8 mouse cellular contexts compared by ENCODE assay signal in the genomic region with DNA sequence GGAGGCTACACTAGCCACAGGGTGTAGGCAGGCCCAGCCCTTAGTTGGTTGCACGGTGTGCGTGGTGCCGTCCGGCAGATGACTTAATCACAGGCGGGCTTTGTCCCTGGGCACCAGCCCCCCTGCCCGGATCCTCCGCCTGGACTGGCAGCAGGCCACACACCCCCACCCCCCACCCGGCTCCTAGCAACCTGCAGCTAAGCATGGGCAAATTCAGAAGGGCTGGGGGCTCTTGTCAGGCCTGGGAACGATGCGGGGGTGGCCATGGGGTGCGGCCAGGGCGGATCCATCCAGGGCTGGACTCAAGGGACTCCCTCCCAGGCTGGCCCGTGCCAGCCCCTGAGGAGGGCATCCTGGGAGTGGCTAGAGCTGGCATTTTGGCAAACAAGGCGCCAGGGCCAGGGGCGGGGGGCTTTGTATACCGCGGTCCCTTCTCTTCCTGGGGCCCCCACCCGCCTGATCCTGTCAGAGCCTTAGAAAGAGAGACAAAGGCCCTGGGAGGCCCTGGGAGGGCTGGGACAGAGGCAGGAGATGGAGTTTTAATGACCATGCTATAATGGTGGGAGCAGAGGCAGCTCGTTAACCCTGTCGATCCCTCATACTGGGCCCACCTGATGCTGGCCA. TPM values are rescaled to one million over a fixed set of nuclear protein-coding genes. Genes with fewer than 3 reads are reported as not detected.
DNase-seq lines count a peak whose midpoint lies in the region; ATAC-seq and TF ChIP-seq lines count a peak whose summit lies in the region.

No protein-coding gene starts in this region.

- H3K4me3 ChIP-seq in forebrain, embryonic 16.5 days (replicated peaks; ENCODE audit: low read length) = no peak overlapping the region
- no peak overlapping the region for H3K4me3 ChIP-seq in limb, embryonic 10.5 days
- H3K4me3 ChIP-seq in midbrain, postnatal 0 days (ENCODE audit: low read depth, low read length) = no peak overlapping the region
- H3K4me3 ChIP-seq in liver, postnatal 0 days (ENCODE audit: low read depth, low read length) = no peak overlapping the region

- peaks cover 33% of the 10 kb centered on the region for H3K4me1 ChIP-seq in forebrain, embryonic 16.5 days (replicated peaks; ENCODE audit: control insufficient read depth, insufficient read depth, low read length)
- H3K4me1 ChIP-seq in limb, embryonic 10.5 days = peaks cover 53% of the 10 kb centered on the region
- H3K4me1 ChIP-seq in midbrain, postnatal 0 days (ENCODE audit: insufficient read depth, low read length) = no peaks in the 10 kb centered on the region; the same call in 1 of the 2 replicates
- H3K4me1 ChIP-seq in liver, postnatal 0 days (ENCODE audit: insufficient read depth) = peaks cover 15% of the 10 kb centered on the region

- H3K4me2 ChIP-seq in forebrain, embryonic 16.5 days (ENCODE audit: low read length) = no peak overlapping the region
- H3K4me2 ChIP-seq in midbrain, postnatal 0 days (ENCODE audit: low read depth, low read length, poor library complexity, severe bottlenecking) = no peak overlapping the region
- no peak overlapping the region for H3K4me2 ChIP-seq in liver, postnatal 0 days (ENCODE audit: low read depth, low read length)

- H3K27me3 ChIP-seq in forebrain, embryonic 16.5 days (replicated peaks; ENCODE audit: control insufficient read depth, insufficient read depth, low read length) = 0 out of 2 replicates have a peak, but pooled peaks cover 3% of the 10 kb centered on the region
- H3K27me3 ChIP-seq in limb, embryonic 10.5 days (ENCODE audit: low read depth, poor library complexity, severe bottlenecking) = peaks cover 43% of the 10 kb centered on the region
- peaks cover 14% of the 10 kb centered on the region for H3K27me3 ChIP-seq in midbrain, postnatal 0 days (ENCODE audit: insufficient read depth, low read length)
- H3K27me3 ChIP-seq in liver, postnatal 0 days (ENCODE audit: insufficient read depth, low read length) = 0 out of 2 replicates have a peak, but pooled peaks cover 4% of the 10 kb centered on the region

- no peak for TF ChIP-seq CTCF in midbrain, postnatal 0 days (IDR thresholded peaks at IDR 0.05)
- no peak for TF ChIP-seq CTCF in liver, postnatal 0 days (IDR thresholded peaks at IDR 0.05; ENCODE audit: low read depth)

- DNase-seq in kidney, postnatal 10 days = peak; percentile 43
- no peak for DNase-seq in kidney, adult 8-10 months
- DNase-seq in limb, embryonic 10.5 days (ENCODE audit: low spot score) = no peak
- peak; percentile 85 for DNase-seq in midbrain, postnatal 0 days (ENCODE audit: low spot score)
- no peak for DNase-seq in spleen, adult 12 weeks (ENCODE audit: low spot score)
- DNase-seq in liver, postnatal 0 days = no peak

- no peak for TF ChIP-seq EP300 in liver, postnatal 0 days (IDR thresholded peaks at IDR 0.05; ENCODE audit: low read depth)

- no peaks in the 10 kb centered on the region for H3K9me3 ChIP-seq in forebrain, embryonic 16.5 days (ENCODE audit: control insufficient read depth, low read length)
- H3K9me3 ChIP-seq in limb, embryonic 10.5 days (replicated peaks) = no peaks in the 10 kb centered on the region
- no peaks in the 10 kb centered on the region for H3K9me3 ChIP-seq in midbrain, postnatal 0 days (ENCODE audit: low read length)
- H3K9me3 ChIP-seq in liver, postnatal 0 days (ENCODE audit: low read length) = no peaks in the 10 kb centered on the region

- peak overlapping the region; percentile 41 for H3K9ac ChIP-seq in forebrain, embryonic 16.5 days (replicated peaks; ENCODE audit: low read depth, low read length)
- peak overlapping the region; percentile 5; the same call in 1 of the 2 replicates for H3K9ac ChIP-seq in midbrain, postnatal 0 days (replicated peaks; ENCODE audit: low read length, poor library complexity, severe bottlenecking)
- no peak overlapping the region for H3K9ac ChIP-seq in liver, postnatal 0 days (replicated peaks)

- peak; percentile 88 for ATAC-seq in forebrain, embryonic 16.5 days
- ATAC-seq in midbrain, postnatal 0 days (ENCODE audit: low FRiP score) = peak; percentile 86
- no peak for ATAC-seq in liver, postnatal 0 days
- ATAC-seq in monocyte, adult 5-6 weeks (replicated peaks; ENCODE audit: insufficient number of reproducible peaks, low FRiP score, low TSS enrichment, poor library complexity, severe bottlenecking) = no peak

- H3K27ac ChIP-seq in forebrain, embryonic 16.5 days (ENCODE audit: low read length) = peak overlapping the region; percentile 80
- peak overlapping the region; percentile 85 for H3K27ac ChIP-seq in limb, embryonic 10.5 days
- H3K27ac ChIP-seq in midbrain, postnatal 0 days (ENCODE audit: low read depth, low read length) = 0 out of 2 replicates have a peak overlapping the region, but pooled peaks have one; percentile 18
- H3K27ac ChIP-seq in liver, postnatal 0 days (ENCODE audit: low read depth) = no peak overlapping the region

- no peaks in the 10 kb centered on the region for H3K36me3 ChIP-seq in forebrain, embryonic 16.5 days (ENCODE audit: control insufficient read depth, insufficient read depth)
- H3K36me3 ChIP-seq in limb, embryonic 10.5 days = no peaks in the 10 kb centered on the region
- H3K36me3 ChIP-seq in midbrain, postnatal 0 days (ENCODE audit: insufficient read depth, low read length) = no peaks in the 10 kb centered on the region
- H3K36me3 ChIP-seq in liver, postnatal 0 days (replicated peaks; ENCODE audit: insufficient read depth, low read length) = no peaks in the 10 kb centered on the region

- 13% methylated on average over 20 of the region's 20 CpGs for WGBS in forebrain, embryonic 16.5 days
- WGBS in limb, embryonic 10.5 days = 60% methylated on average over 20 of the region's 20 CpGs
- 22% methylated on average over 19 of the region's 20 CpGs for WGBS in midbrain, postnatal 0 days
- 82% methylated on average over 20 of the region's 20 CpGs for WGBS in liver, postnatal 0 days (ENCODE audit: insufficient replicate concordance)

RNA-seq across cellular contexts. Expression of gene Tmem129, which starts 31.1 kb away (rescaled TPM):
- polyA plus RNA-seq in forebrain, embryonic 16.5 days (2015; fragmentation: Nextera tagmentation; extraction: Ambion mirVana) = 35.4 and 39.1 TPM in 2 replicates
- polyA plus RNA-seq in limb, embryonic 10.5 days (2016; fragmentation: Nextera tagmentation; extraction: Ambion mirVana) = 40.5 and 47.2 TPM in 2 replicates
- total RNA-seq in midbrain, postnatal 0 days (2014; rRNA removed) = 26.0 and 29.5 TPM in 2 replicates
- polyA plus RNA-seq in midbrain, postnatal 0 days (2015; fragmentation: Nextera tagmentation; extraction: Ambion mirVana) = 17.3 and 21.4 TPM in 2 replicates
- polyA plus RNA-seq in liver, postnatal 0 days (2015; fragmentation: Nextera tagmentation; extraction: Ambion mirVana) = 15.8 and 16.5 TPM in 2 replicates
- 5.3 to 21.8 TPM (median 6.9 TPM) in 3 replicates for total RNA-seq in monocyte, adult 5-6 weeks (2017)

RNA-seq across cellular contexts. Expression of gene Tacc3, which starts 31.4 kb away (rescaled TPM):
- polyA plus RNA-seq in forebrain, embryonic 16.5 days (2015; fragmentation: Nextera tagmentation; extraction: Ambion mirVana) = 71.9 and 85.2 TPM in 2 replicates
- polyA plus RNA-seq in limb, embryonic 10.5 days (2016; fragmentation: Nextera tagmentation; extraction: Ambion mirVana) = 323 and 325 TPM in 2 replicates
- total RNA-seq in midbrain, postnatal 0 days (2014; rRNA removed) = 9.9 and 17.4 TPM in 2 replicates
- polyA plus RNA-seq in midbrain, postnatal 0 days (2015; fragmentation: Nextera tagmentation; extraction: Ambion mirVana) = 18.7 and 21.3 TPM in 2 replicates
- 64.2 and 67.0 TPM in 2 replicates for polyA plus RNA-seq in liver, postnatal 0 days (2015; fragmentation: Nextera tagmentation; extraction: Ambion mirVana)
- total RNA-seq in monocyte, adult 5-6 weeks (2017) = 24.9 to 30.8 TPM (median 27.7 TPM) in 3 replicates

RNA-seq across cellular contexts. Expression of gene Fgfr3, which starts 32.1 kb away (rescaled TPM):
- 29.9 and 33.0 TPM in 2 replicates for polyA plus RNA-seq in forebrain, embryonic 16.5 days (2015; fragmentation: Nextera tagmentation; extraction: Ambion mirVana)
- polyA plus RNA-seq in limb, embryonic 10.5 days (2016; fragmentation: Nextera tagmentation; extraction: Ambion mirVana) = 4.9 and 10.5 TPM in 2 replicates
- total RNA-seq in midbrain, postnatal 0 days (2014; rRNA removed) = 71.3 and 81.6 TPM in 2 replicates
- 24.5 and 28.1 TPM in 2 replicates for polyA plus RNA-seq in midbrain, postnatal 0 days (2015; fragmentation: Nextera tagmentation; extraction: Ambion mirVana)
- polyA plus RNA-seq in liver, postnatal 0 days (2015; fragmentation: Nextera tagmentation; extraction: Ambion mirVana) = 1.3 and 1.4 TPM in 2 replicates
- not detected in 3 replicates for total RNA-seq in monocyte, adult 5-6 weeks (2017)

RNA-seq across cellular contexts. Expression of gene Slbp, which starts 37.0 kb away (rescaled TPM):
- 126 and 130 TPM in 2 replicates for polyA plus RNA-seq in forebrain, embryonic 16.5 days (2015; fragmentation: Nextera tagmentation; extraction: Ambion mirVana)
- 340 and 345 TPM in 2 replicates for polyA plus RNA-seq in limb, embryonic 10.5 days (2016; fragmentation: Nextera tagmentation; extraction: Ambion mirVana)
- total RNA-seq in midbrain, postnatal 0 days (2014; rRNA removed) = 91.2 and 99.5 TPM in 2 replicates
- polyA plus RNA-seq in midbrain, postnatal 0 days (2015; fragmentation: Nextera tagmentation; extraction: Ambion mirVana) = 119 and 126 TPM in 2 replicates
- 144 and 150 TPM in 2 replicates for polyA plus RNA-seq in liver, postnatal 0 days (2015; fragmentation: Nextera tagmentation; extraction: Ambion mirVana)
- 195 to 235 TPM (median 203 TPM) in 3 replicates for total RNA-seq in monocyte, adult 5-6 weeks (2017)

RNA-seq across cellular contexts. Expression of gene Gm9903, which starts 59.6 kb away (rescaled TPM):
- polyA plus RNA-seq in forebrain, embryonic 16.5 days (2015; fragmentation: Nextera tagmentation; extraction: Ambion mirVana) = 0.60 and 0.98 TPM in 2 replicates
- polyA plus RNA-seq in limb, embryonic 10.5 days (2016; fragmentation: Nextera tagmentation; extraction: Ambion mirVana) = 0.30 and 0.91 TPM in 2 replicates
- 1.2 TPM in 1 of 2 replicates, not detected in the other for total RNA-seq in midbrain, postnatal 0 days (2014; rRNA removed)
- 0.31 and 0.53 TPM in 2 replicates for polyA plus RNA-seq in midbrain, postnatal 0 days (2015; fragmentation: Nextera tagmentation; extraction: Ambion mirVana)
- 0.06 and 0.20 TPM in 2 replicates for polyA plus RNA-seq in liver, postnatal 0 days (2015; fragmentation: Nextera tagmentation; extraction: Ambion mirVana)
- total RNA-seq in monocyte, adult 5-6 weeks (2017) = 2.0 TPM in 1 of 3 replicates, not detected in the others

Comparison
In these comparisons a context has a peak if more than half of its experiments do, and no peak if none do; other contexts are left out.
1. DNase-seq: peak in kidney, postnatal 10 days (single experiment) and midbrain, postnatal 0 days (single experiment); none in kidney, adult 8-10 months (0 of 2), limb, embryonic 10.5 days (single experiment), spleen, adult 12 weeks (single experiment) and liver, postnatal 0 days (single experiment).
2. ATAC-seq: peak in forebrain, embryonic 16.5 days (single experiment) and midbrain, postnatal 0 days (single experiment); none in liver, postnatal 0 days (single experiment) and monocyte, adult 5-6 weeks (single experiment).